Mouse (Mus musculus) heart, adult 2 months (tissue): ENCODE measurements at regions not wholly inside any gene's neighbourhood (a gene's known extent, or its start where the extent isn't known, plus 50 kb on each side); places are given as distances from the start of the nearest gene placed in this dataset.

Experiments used
- DNase-seq, 2 experiments: peaks; one replicate each; pipeline ENCODE4 v3.0.0; 2021
- H3K27ac ChIP-seq: fragments of 200-600 bp; 2 replicates; pipeline ENCODE4 v1.8.1; 2022
- H3K27me3 ChIP-seq: fragments of 200-500 bp; 2 replicates; pipeline ENCODE4 v1.6.1; 2012; ENCODE audit warnings: mild to moderate bottlenecking, low read length, inconsistent platforms, mixed read lengths; ENCODE audit not compliant: control insufficient read depth, insufficient read depth
- H3K36me3 ChIP-seq: fragments of 200-500 bp; 2 replicates; pipeline ENCODE4 v1.6.1; 2012; ENCODE audit warnings: low read length, inconsistent platforms; ENCODE audit not compliant: control insufficient read depth, insufficient read depth
- H3K4me1 ChIP-seq: fragments of 200-500 bp; 2 replicates; pipeline ENCODE4 v1.6.1; 2011; ENCODE audit warnings: low read length; ENCODE audit not compliant: control insufficient read depth, insufficient read depth
- H3K4me3 ChIP-seq: fragments of 200-600 bp; 2 replicates; pipeline ENCODE4 v1.8.1; 2022
- H3K79me2 ChIP-seq: fragments of 200-500 bp; replicated peaks from 2 replicates; pipeline ENCODE4 v1.6.1; 2012; ENCODE audit warnings: mild to moderate bottlenecking, inconsistent platforms, low read length, moderate library complexity, mixed read lengths; ENCODE audit not compliant: control insufficient read depth, insufficient read depth
- H3K9ac ChIP-seq: fragments of 200-500 bp; 2 replicates; pipeline ENCODE4 v1.6.1; 2012; ENCODE audit warnings: low read depth, mild to moderate bottlenecking, control low read depth, inconsistent platforms, low read length, mixed read lengths
- CTCF ChIP-seq: fragments of 200-600 bp; IDR thresholded peaks from 2 replicates; pipeline ENCODE4 v1.8.1; 2022; ENCODE audit warnings: antibody characterized with exemption, mild to moderate bottlenecking, moderate library complexity
- EP300 ChIP-seq: fragments of 200-500 bp; IDR thresholded peaks from 2 replicates; pipeline ENCODE4 v1.6.1; 2011; ENCODE audit warnings: low read depth, low read length, control low read depth; ENCODE audit not compliant: insufficient read depth
- POLR2A ChIP-seq: fragments of 200-500 bp; IDR thresholded peaks from 2 replicates; pipeline ENCODE4 v1.6.1; 2011; ENCODE audit warnings: mild to moderate bottlenecking, low read depth, low read length, control low read depth; ENCODE audit not compliant: insufficient read depth
- WGBS: fragments of 180-500 bp; shearing (Covaris S2); methylation state at CpG from one replicate; pipeline ENCODE4 v1.1.7; 2018; 5-methylcytosine and 5-hydroxymethylcytosine counted together
- intact Hi-C: fragments of 180-260 bp; cut with DNase I; formaldehyde crosslinking; loops from one replicate; pipeline ENCODE4 v1.15.1; 2025

DNA sequence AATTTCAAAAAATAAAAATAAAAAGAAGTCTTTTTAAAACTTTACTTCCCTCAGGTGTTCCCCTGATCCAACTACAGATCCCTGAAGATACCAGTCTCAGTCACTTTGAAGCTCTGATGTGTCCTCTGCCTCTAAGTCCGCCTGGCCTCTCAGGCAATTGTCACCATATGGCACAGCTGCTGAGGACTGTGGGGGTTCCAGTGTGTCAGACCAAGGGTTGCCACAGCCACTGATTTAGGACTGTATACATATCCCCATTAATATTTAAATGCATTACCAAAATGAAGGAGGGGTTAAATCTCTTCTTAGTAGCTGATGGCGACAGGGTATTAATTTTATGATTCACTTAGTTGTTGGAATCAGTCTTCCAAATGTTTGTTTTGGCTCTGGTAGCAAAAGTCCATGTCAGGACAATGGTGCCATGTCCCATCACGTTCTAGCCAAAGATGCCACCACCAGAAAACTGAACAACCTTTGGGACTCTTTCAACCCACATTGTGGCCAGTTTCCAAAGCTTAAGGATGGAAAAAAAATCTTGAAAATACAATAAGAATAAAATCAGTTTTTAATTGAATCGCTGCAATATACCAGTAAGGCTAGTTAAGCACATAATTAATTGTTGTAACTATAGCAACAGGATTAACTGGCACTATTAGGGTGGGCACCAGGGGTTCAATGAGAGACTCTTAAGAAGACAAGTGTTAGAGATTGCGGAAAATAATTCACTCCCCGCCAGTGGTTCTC lies 62.5 kb downstream of the Arrdc4 start:
- Histone ChIP-seq H3K9ac (no peak overlapping the region), H3K79me2 (no peaks in the 10 kb centered on the region), H3K36me3 (peaks cover 14% of the 10 kb centered on the region), H3K4me1 (peaks cover 4% of the 10 kb centered on the region), H3K27ac (peak overlapping the region; percentile 52), H3K27me3 (no peaks in the 10 kb centered on the region), H3K4me3 (no peak overlapping the region)
- no peak for TF ChIP-seq CTCF
- TF ChIP-seq EP300, result no peak
- no peak for TF ChIP-seq POLR2A
- intact Hi-C loops, result no loop called here
- no peak for DNase-seq
- 72% methylated on average over 6 of the region's 6 CpGs for WGBS

- H3K4me3 ChIP-seq, result no peak overlapping the region
- no peak overlapping the region; the same call in 1 of the 2 replicates for H3K27ac ChIP-seq
- 52% methylated on average over 5 of the region's 5 CpGs for WGBS
- DNase-seq, result no peak
- H3K9ac ChIP-seq, result no peak overlapping the region
- H3K36me3 ChIP-seq, result peaks cover 14% of the 10 kb centered on the region
- no peaks in the 10 kb centered on the region for H3K79me2 ChIP-seq
- intact Hi-C loops, result no loop called here
- H3K27me3 ChIP-seq, result no peaks in the 10 kb centered on the region
- TF ChIP-seq EP300 (no peak), POLR2A (no peak), CTCF (no peak)
- peaks cover 2% of the 10 kb centered on the region for H3K4me1 ChIP-seq
These were observed 66.0 kb downstream of the Arrdc4 start for GRCm38 (mm10) chr7:68682929-68683643.

GRCm38 (mm10) chr7:68682318-68682728 lies 66.7 kb downstream of the Arrdc4 start:
- DNase-seq, result peak in 1 of 2 experiments; percentile 32
- H3K27me3 ChIP-seq, result no peaks in the 10 kb centered on the region
- H3K4me3 ChIP-seq, result no peak overlapping the region
- intact Hi-C loops, result no loop called here
- peak overlapping the region; percentile 28 for H3K27ac ChIP-seq
- TF ChIP-seq POLR2A, result no peak
- TF ChIP-seq CTCF, result no peak
- TF ChIP-seq EP300, result no peak
- no peaks in the 10 kb centered on the region for H3K79me2 ChIP-seq
- H3K9ac ChIP-seq, result no peak overlapping the region
- peaks cover 2% of the 10 kb centered on the region for H3K4me1 ChIP-seq
- peaks cover 11% of the 10 kb centered on the region for H3K36me3 ChIP-seq
- WGBS, result 32% methylated on average over 6 of the region's 6 CpGs

DNA sequence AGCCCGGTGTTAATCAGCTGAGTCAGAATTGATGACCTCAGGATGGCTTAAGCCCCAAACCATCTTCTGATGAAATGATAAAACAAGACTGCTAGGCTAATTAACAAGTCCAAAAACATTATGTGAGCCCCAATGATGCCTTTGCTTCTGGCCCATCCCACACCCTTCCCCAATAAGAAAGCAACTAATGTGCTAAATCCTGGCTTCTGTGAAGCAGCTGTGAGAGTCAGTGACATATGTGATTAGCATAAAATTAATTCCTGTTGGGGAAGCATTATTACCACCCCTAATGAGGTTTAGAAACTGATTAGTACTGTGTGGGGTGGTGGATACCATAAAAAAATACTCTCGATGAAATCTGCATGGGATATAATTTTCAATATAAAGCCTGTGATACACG lies 69.3 kb downstream of the Arrdc4 start:
- no peak overlapping the region for H3K9ac ChIP-seq
- peaks cover 2% of the 10 kb centered on the region for H3K4me1 ChIP-seq
- 84% methylated on average over 3 of the region's 3 CpGs for WGBS
- H3K36me3 ChIP-seq, result peaks cover 6% of the 10 kb centered on the region; the same call in 1 of the 2 replicates
- intact Hi-C loops, result no loop called here
- TF ChIP-seq CTCF (no peak), POLR2A (no peak), EP300 (no peak)
- no peak overlapping the region for H3K4me3 ChIP-seq
- DNase-seq, result no peak
- no peaks in the 10 kb centered on the region for H3K27me3 ChIP-seq
- no peaks in the 10 kb centered on the region for H3K79me2 ChIP-seq
- no peak overlapping the region for H3K27ac ChIP-seq

DNA sequence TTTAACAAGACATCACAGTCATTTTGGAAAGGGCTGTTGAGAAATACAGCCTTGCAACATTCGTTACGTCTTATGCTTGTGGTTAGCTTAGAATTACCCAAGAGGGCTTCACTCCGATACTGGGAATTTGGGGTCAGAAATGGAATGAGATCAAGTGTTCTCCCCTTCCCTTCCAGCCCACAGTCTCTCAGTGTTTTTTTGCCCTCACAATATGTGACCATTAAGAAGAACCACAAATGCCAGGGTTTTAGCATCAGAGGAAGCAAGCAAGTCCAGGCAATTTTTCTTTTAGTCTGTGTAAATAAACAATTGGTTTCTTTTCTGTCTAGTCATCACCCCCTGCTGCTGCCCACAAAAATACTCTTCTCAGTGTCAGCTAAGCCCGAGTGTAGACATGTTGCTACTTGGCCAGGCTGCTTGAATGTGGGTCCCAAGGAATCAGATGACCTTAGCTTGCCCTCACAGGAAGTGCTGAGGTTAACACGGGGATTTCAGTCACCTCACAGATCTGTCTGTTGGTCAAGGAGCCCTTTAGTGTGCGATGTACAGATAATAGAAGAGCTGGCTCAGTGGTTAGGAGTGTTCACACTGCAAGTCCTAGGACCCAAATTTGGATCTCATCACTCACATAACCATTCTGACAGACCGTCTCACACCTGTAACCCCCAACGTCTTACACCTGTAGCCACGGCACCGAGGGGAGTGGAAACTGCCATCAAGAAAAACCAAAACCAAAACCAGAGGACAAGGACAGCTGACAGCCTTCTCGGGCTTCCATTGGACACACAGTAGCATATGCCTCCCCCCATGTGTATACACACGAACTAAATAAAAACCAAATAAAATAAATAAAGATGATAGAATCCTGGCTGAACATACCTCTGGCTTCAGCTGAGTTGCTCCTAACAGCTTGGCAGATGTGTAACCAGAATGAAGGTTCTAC lies 81.0 kb downstream of the Arrdc4 start:
- Histone ChIP-seq H3K4me1 (no peaks in the 10 kb centered on the region), H3K9ac (no peak overlapping the region), H3K36me3 (no peaks in the 10 kb centered on the region), H3K27ac (no peak overlapping the region), H3K27me3 (no peaks in the 10 kb centered on the region), H3K79me2 (no peaks in the 10 kb centered on the region), H3K4me3 (no peak overlapping the region)
- WGBS, result 73% methylated on average over 12 of the region's 12 CpGs
- TF ChIP-seq EP300, result no peak
- no peak for TF ChIP-seq CTCF
- no peak for TF ChIP-seq POLR2A
- DNase-seq, result no peak
- intact Hi-C loops, result loop anchor here (5.0 kb wide), 1 partner anchor 154 kb away; no protein-coding TSS in a partner anchor
